Mouse (Mus musculus) stomach, postnatal 0 days (tissue): Measurements from ENCODE around the gene Fgf22. TPM values are rescaled to one million over a fixed set of nuclear protein-coding genes. Genes with fewer than 3 reads are reported as not detected.
A peak's percentile ranks its signal among the peaks of the same experiment; 100 is the strongest.

Experiments
- ATAC-seq: fragments of 200-750 bp; cut with Nextera tagmentation; 2 replicates; pipeline ENCODE4 v1.8.0; 2017; ENCODE audit not compliant: low FRiP score, low TSS enrichment
- DNase-seq: peaks from one replicate; pipeline ENCODE4 v3.0.0-alpha.2; 2016; ENCODE audit warnings: low spot score
- H3K27ac ChIP-seq: fragments of 300-500 bp; sonication (generic); replicated peaks from 2 replicates; pipeline ENCODE4 v1.5.1; 2014; ENCODE audit warnings: mild to moderate bottlenecking, control low read depth
- H3K27me3 ChIP-seq: fragments of 300-500 bp; sonication (generic); 2 replicates; pipeline ENCODE4 v1.6.1; 2014; ENCODE audit warnings: low read length; ENCODE audit not compliant: control insufficient read depth, insufficient read depth
- H3K36me3 ChIP-seq: fragments of 300-500 bp; sonication (generic); 2 replicates; pipeline ENCODE4 v1.6.1; 2014; ENCODE audit warnings: low read length, mixed read lengths; ENCODE audit not compliant: control insufficient read depth, insufficient read depth
- H3K4me1 ChIP-seq: fragments of 300-500 bp; sonication (generic); replicated peaks from 2 replicates; pipeline ENCODE4 v1.6.1; 2014; ENCODE audit warnings: antibody characterized with exemption; ENCODE audit not compliant: control insufficient read depth, insufficient read depth
- H3K4me2 ChIP-seq: fragments of 300-500 bp; sonication (generic); replicated peaks from 2 replicates; pipeline ENCODE4 v1.6.1; 2014; ENCODE audit warnings: low read depth, mild to moderate bottlenecking, control low read depth, moderate library complexity
- H3K4me3 ChIP-seq: fragments of 300-500 bp; sonication (generic); 2 replicates; pipeline ENCODE4 v1.5.1; 2014; ENCODE audit warnings: low read depth, low read length, control low read depth
- H3K9ac ChIP-seq: fragments of 300-500 bp; sonication (generic); 2 replicates; pipeline ENCODE4 v1.6.1; 2014; ENCODE audit warnings: mild to moderate bottlenecking, low read length, control low read depth, mixed read lengths
- H3K9me3 ChIP-seq: fragments of 300-500 bp; sonication (generic); 2 replicates; pipeline ENCODE4 v1.6.1; 2016; ENCODE audit warnings: low read length; ENCODE audit not compliant: control insufficient read depth
- CTCF ChIP-seq: IDR thresholded peaks from 2 replicates; pipeline ENCODE4 v1.5.1; 2016; ENCODE audit warnings: antibody characterized with exemption, low read depth, mild to moderate bottlenecking, moderate library complexity
- EP300 ChIP-seq: optimal IDR thresholded peaks from 2 replicates; pipeline ENCODE3; 2016; ENCODE audit warnings: antibody characterized with exemption
- WGBS: fragments of 180-500 bp; shearing (Covaris S2); extraction: QIAGEN DNeasy Blood & Tissue Kit; methylation state at CpG from one replicate; pipeline ENCODE4 v1.1.7; 2014; 5-methylcytosine and 5-hydroxymethylcytosine counted together
- polyA plus RNA-seq: library from polyadenylated mRNA; unstranded; fragments of >200 nt; fragmentation: Nextera tagmentation; extraction: Ambion mirVana; gene quantifications from 2 replicates; pipeline ENCODE4 v1.2.1, GENCODE M21; 2015

The Fgf22 gene
- polyA plus RNA-seq, 1 experiment from 2014 or later: 13.5 TPM

- TF ChIP-seq EP300 (no peak), CTCF (peak; percentile 81)
Observed at GRCm38 (mm10) chr10:79793051-79793737, 38.3 kb downstream of the Fgf22 start, which contains the start of gene Palm. Gene Palm (plus strand): TSS chr10:79793572.

GRCm38 (mm10) chr10:79793738-79794490, 39.0 kb downstream of the Fgf22 start:
- WGBS: 5% methylated on average over 22 of the region's 38 CpGs
- peak; percentile 53 for ATAC-seq
- no peaks in the 10 kb centered on the region for H3K9me3 ChIP-seq

More at GRCm38 (mm10) chr10:79793051-79793737, 38.3 kb downstream of the Fgf22 start, which contains the start of gene Palm:
- H3K4me3 ChIP-seq: peak within 1 kb of the TSS; percentile 83
- no peaks in the 10 kb centered on the region for H3K9me3 ChIP-seq
- 6% methylated on average over 37 of the region's 51 CpGs for WGBS
- peak within 1 kb of the TSS; percentile 90 for H3K4me2 ChIP-seq
- H3K27me3 ChIP-seq: no peaks in the 10 kb centered on the region
- DNase-seq (peak; percentile 72), ATAC-seq (peak; percentile 43)
- H3K9ac ChIP-seq: peak within 1 kb of the TSS; percentile 78
- no peaks in the 10 kb centered on the region for H3K36me3 ChIP-seq
- H3K4me1 ChIP-seq: peaks cover 9% of the 10 kb centered on the region
- peak within 1 kb of the TSS; percentile 80 for H3K27ac ChIP-seq

DNA sequence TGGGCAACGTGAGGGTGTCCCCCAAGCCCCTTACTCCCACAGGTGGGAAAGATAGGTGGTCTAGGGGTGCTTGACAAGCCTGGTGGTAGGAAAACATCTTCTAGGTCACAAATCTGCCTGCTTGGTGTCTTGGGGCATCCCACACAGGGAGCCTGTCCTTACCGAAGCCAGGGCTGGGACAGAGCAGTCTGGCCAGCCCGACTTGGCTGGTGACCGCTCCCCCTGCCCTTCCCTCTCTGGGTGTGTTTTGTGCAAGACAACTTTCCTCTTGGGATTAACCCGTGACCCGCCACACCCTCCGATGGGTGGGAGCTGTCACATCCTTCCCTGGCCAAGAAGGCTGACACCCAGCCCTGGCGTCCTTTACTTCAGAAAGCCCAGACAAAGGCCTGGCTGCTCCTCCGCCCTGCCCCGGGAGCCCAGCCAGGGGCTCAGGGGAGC, 39.6 kb downstream of the Fgf22 start:
- Histone ChIP-seq H3K4me3 (peak overlapping the region; percentile 83), H3K27ac (peak overlapping the region; percentile 80), H3K9me3 (no peaks in the 10 kb centered on the region), H3K36me3 (no peaks in the 10 kb centered on the region), H3K9ac (peak overlapping the region; percentile 78), H3K27me3 (no peaks in the 10 kb centered on the region), H3K4me1 (peaks cover 9% of the 10 kb centered on the region), H3K4me2 (peak overlapping the region; percentile 90)
- TF ChIP-seq CTCF (no peak), EP300 (no peak)
- ATAC-seq (peak; percentile 36; the same call in 1 of the 2 replicates), DNase-seq (peak; percentile 56)
- WGBS: 10% methylated on average over 10 of the region's 10 CpGs

More at GRCm38 (mm10) chr10:79793738-79794490, 39.0 kb downstream of the Fgf22 start:
- peak overlapping the region; percentile 78 for H3K9ac ChIP-seq
- no peaks in the 10 kb centered on the region for H3K36me3 ChIP-seq
- no peak for DNase-seq
- no peaks in the 10 kb centered on the region for H3K27me3 ChIP-seq
- H3K27ac ChIP-seq: peak overlapping the region; percentile 80
- H3K4me2 ChIP-seq: peak overlapping the region; percentile 90
- TF ChIP-seq EP300: peak; percentile 39
- TF ChIP-seq CTCF: 0 out of 2 replicates have a peak, but pooled peaks have one; percentile 3
- peak overlapping the region; percentile 83 for H3K4me3 ChIP-seq
- H3K4me1 ChIP-seq: peaks cover 9% of the 10 kb centered on the region

DNA sequence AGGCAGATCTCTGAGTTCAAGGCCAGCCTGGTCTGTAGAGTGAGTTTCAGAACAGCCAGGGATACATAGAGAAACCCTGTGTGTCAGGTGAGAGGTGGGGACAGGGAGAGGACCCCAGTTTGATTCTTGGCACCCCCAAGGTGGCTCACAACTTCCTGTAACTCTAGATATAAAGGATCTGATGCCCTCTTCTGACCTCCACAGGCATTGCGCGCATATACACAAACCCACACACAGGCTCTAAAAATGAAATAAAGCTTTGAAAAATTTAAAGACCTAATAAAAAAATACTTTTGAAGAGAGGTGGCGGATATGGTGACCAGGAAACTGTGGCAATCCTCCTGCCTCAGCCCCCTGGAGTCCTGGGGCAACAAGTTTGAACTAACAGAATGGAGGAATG, 41.0 kb downstream of the Fgf22 start:
- DNase-seq: no peak
- H3K27me3 ChIP-seq: no peaks in the 10 kb centered on the region
- H3K4me1 ChIP-seq: peaks cover 9% of the 10 kb centered on the region
- no peak overlapping the region for H3K4me2 ChIP-seq
- no peak overlapping the region for H3K9ac ChIP-seq
- ATAC-seq: no peak
- H3K4me3 ChIP-seq: no peak overlapping the region
- H3K36me3 ChIP-seq: no peaks in the 10 kb centered on the region
- no peaks in the 10 kb centered on the region for H3K9me3 ChIP-seq
- WGBS: 98% methylated on average over 3 of the region's 3 CpGs
- TF ChIP-seq EP300: no peak
- peak; percentile 23; the same call in 1 of the 2 replicates for TF ChIP-seq CTCF
- H3K27ac ChIP-seq: no peak overlapping the region

DNA sequence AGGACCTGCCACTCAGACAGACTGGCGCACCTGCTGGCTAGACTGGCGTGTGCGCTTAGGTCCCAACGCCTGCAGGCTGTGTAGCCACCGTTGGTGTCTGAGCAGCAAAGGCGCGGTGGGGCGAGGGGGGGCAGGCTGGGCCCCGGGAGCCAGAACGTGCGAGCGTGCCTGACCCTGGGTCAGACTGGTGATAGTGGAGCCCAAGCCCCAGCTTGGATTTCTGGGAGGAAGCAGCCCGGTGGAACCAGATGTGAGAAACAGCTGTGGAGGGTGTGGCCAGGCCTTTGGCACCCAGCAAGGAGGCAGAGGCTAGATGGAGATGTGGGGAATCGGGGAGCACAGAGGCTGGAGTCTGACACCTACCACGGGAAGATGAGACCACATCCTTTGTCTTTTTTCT, 42.5 kb downstream of the Fgf22 start:
- TF ChIP-seq CTCF (no peak), EP300 (no peak)
- WGBS: 45% methylated on average over 15 of the region's 15 CpGs
- Histone ChIP-seq H3K36me3 (no peaks in the 10 kb centered on the region), H3K27ac (no peak overlapping the region), H3K9ac (no peak overlapping the region), H3K9me3 (no peaks in the 10 kb centered on the region), H3K27me3 (no peaks in the 10 kb centered on the region), H3K4me3 (no peak overlapping the region), H3K4me2 (no peak overlapping the region), H3K4me1 (peaks cover 9% of the 10 kb centered on the region)
- ATAC-seq (no peak), DNase-seq (no peak)
